Mouse (Mus musculus): ENCODE measurements at regions not wholly inside any gene's neighbourhood (a gene's known extent, or its start where the extent isn't known, plus 50 kb on each side); places are given as distances from the start of the nearest gene placed in this dataset.

GRCm38 (mm10) chr1:184605666-184606065 is 126.8 kb downstream of the Hlx start:
- ATAC-seq, result no peak

GRCm38 (mm10) chr1:184603136-184603535 is 129.3 kb downstream of the Hlx start:
- no peak for ATAC-seq

DNA sequence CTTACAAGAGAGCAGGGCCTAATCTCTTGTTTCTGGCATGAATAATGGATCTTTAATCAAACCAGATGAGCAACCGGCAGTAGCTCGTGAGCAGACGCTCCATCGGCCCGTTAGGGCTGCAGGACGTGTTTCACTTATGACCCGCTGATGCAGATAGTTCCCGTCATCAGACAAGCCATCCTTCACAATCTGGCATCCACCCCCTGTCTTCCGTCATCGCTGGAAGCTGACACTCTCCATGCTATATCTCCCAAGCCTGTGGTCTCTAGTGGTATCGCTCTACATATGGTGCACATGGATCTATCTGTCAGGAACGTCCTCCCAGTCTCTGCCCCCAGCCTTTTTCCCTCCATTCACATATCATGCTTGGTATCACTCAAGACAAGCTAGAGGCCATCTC is 137.0 kb downstream of the Hlx start:
- no peak for ATAC-seq

DNA sequence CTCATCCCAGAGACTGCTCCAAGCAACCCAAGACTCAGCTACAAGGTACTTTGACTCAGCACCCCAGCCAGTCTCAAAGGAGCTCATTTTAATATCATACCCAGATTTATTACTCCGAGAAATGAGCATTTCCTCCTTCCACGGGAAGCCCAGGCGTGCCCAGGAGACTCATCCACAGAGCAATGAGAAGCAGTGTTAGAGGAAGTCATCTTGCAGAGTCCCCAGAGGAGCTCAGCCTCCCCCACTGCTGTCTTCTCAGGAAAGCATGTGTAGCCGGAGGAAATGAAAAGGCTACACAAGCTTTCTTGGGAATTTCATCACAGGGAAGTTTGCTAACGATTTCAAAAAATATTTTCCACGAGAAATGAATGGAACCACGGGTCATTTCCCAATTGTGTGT is 141.8 kb downstream of the Hlx start:
- ATAC-seq, result no peak

DNA sequence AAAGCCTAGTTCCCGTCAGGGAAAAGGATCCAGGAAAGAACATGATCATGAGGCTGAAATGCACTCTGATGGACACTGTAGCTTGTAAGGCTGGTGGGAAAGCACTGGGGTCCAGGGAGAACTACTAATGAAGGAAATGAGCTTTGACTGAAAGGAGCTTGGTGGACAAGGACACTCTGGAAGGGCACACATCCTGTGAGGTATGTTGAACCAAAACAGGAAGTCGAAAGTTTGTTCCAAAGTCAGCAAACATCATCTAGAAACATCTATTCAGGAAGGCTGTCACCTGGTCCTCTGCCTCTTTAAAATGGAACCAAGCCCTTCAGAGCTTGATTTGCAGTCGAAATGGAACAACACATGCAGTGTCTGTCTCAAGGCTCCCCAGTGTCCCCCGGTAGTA is 143.1 kb downstream of the Hlx start:
- no peak for ATAC-seq

- ATAC-seq, result no peak
Measured at GRCm38 (mm10) chr1:184584505-184584874, 147.9 kb downstream of the Hlx start.

DNA sequence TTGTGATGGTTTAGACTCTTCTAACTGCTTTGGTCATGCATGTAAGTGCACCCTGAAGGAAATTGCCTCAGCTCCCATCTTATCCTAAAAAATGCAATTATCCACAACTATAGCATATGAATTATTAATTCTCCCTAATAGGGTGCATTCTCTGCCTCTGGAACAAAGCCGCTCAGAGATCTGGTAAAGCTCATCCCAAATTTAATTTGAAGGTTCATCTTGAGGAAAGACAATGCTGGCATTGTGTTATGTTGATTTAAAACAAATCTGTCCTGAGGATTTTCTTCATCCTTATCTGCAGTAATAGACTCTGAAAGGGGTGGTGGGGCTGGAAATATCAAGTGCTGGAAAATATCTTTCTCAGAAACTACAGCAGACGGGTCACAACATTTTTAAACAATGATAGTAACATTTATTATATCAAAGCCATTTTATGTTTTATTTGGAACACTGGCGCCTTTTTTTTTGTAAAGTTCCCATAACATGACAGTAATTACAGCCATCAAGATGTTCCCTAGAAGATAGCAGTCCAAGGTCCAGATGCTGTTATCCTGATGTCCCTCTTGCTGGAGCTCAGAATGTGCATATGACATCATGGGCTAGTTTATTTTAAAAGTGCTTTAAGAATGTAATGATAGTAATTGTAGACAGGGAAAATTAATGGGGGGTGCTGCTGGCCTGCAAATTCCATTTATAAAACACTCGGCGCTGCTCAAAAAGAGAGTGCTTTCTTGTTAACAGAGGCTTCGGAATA is 148.5 kb downstream of the Hlx start:
- ATAC-seq, result no peak

- no peak for ATAC-seq
Measured at GRCm38 (mm10) chr1:184579475-184579874, 152.9 kb downstream of the Hlx start.

DNA sequence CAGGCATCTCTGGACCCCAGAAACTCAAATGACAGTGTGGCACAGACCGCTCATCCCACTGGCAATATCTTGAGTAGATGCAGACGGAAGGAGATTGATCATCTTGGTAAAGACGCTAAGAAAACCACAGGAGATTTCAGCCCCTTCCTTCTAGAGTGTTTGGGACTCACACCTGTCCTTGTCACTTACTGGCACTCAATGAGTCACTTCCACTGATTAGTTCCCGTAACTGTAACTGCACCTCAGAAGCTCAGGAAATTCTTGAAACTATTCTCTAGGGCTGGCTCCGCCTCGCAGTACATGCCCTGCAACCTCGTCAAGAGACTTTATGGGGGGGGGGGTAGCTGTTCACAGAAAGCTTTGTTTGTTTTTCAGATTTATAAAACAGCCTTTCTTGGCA is 155.9 kb downstream of the Hlx start:
- no peak for ATAC-seq

- no peak for ATAC-seq
Measured at GRCm38 (mm10) chr1:184573325-184573724, 159.1 kb downstream of the Hlx start.

GRCm38 (mm10) chr1:184570681-184571080 is 161.7 kb downstream of the Hlx start:
- ATAC-seq, result no peak

DNA sequence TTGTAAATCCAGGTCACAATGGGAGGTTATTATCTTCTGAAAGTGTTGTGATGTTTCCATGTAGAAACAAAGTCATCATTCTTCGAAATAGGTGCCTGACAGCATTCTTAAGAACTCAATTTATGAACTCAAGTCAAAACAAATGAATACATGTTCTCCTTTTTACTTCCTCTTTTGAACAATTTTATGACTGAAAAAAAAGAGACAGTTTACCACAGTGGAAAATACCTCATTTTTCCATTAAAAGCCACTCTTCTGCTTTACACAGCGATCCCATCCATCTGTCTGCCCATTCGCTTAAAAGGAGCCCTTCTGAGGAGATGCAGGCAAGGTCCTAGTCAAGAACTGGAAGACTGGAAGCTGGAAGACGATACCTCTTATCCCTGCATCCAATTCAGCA is 169.5 kb downstream of the Hlx start:
- ATAC-seq, result no peak

DNA sequence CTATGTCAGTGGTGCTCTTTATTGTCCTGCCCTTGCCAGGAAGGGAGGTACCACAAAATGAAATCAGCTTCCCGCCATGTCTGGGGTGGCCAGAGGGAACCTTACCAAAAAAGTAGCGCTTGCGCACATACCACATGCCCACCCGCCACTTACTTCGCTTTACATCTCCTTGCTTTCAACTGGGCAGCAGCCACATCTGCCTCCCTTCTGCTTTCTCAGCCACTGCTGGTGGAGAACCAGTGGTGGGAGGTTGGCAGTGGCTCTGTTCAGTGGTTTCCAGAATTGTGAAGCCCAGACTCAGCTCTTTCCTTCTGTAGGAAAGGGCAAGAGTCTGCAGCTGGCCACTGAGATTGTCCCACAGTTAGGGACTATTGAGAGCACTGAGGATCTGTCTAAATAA is 170.2 kb downstream of the Hlx start:
- no peak for ATAC-seq

GRCm38 (mm10) chr1:184559543-184559942 is 172.9 kb downstream of the Hlx start:
- no peak for ATAC-seq

DNA sequence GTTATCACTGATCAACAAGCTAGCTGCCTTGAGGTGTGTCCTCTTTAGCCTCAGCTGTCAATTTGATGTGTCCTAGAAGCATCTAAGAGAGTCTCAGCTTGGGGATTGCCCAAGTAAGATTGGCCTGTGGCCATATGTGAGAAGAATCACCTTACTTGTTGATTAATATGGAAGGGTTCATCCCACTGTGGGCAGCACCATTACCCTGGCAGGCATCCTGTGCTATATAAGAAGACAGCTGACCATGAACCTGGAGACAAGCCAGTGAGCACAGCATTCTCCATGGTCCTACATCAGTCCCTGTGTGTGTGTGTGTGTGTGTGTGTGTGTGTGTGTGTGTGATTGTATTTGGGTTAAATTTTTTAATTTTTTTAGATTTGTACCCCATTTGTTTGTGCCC is 178.6 kb downstream of the Hlx start:
- no peak for ATAC-seq

- ATAC-seq, result no peak
Measured at GRCm38 (mm10) chr1:184550491-184550890, 181.9 kb downstream of the Hlx start.

DNA sequence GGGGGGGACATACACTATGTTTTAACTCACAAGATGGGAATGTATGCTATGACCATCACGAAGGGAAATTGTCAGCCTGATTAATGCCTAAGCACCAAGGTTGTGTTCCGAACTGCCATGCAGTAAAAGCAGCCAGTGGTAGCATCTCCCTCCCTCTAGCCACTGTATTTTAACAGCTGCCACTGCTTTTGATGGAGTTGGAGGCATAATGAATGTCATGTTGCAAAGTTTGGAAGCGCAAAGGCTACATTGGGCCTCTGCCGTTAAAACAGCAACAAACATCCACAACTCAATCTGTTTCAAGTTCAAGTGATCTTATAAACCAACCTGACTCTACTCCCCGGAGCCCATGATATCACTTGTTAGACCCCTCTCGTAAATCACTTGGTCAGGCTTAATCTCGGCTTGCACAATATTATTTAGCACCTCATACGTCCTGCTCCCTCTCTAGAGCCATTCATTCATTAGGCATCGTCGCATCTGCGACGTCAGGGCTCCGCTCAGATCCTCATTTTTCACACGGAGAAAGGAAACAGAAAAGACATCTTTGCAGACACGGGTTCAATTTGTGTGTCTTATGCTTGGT is 184.7 kb downstream of the Hlx start:
- ATAC-seq, result no peak

DNA sequence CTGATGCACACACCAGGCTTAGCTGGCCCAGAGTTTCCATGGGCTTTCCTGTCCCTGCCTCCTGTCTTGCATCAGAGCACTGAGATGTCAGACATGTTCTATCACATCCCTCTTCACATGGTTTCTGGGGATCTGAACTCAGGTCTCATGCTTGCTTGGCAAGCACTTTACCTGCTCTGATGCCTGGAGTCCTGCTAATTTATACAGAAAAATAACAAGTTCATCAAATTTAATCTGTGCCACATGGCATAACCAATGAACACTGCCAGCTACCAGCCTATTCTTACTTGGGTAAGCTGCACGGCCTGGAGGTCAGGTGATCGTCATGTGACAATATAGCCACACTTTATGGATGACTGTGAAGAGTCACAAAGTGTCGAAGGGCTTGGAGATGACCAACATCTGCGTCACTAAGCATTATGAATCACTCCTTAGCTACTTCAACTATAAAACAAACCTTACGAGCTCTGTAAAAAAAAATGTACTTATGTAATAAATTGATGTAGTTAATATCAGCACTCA is 186.2 kb downstream of the Hlx start:
- ATAC-seq, result no peak

DNA sequence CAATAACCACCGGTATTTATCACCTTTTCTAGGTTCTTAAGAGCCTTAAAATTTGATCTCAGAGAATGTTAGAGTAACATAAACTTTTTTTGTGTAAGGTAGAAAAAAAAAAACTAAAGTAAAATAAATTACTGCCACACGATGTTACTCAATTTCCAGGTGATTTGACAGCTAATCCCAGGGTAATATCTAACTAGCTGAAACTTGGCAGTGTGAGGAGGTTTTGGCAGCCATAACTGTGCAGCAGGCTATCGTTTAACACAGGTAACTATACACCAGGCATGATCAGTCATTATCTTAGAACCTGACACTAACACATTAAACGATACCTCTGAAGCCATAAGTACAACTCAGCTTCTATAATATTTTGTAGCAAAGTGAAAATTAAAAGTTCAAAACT is 187.3 kb downstream of the Hlx start:
- no peak for ATAC-seq

- ATAC-seq, result no peak
Measured at GRCm38 (mm10) chr1:184542321-184543115, 189.9 kb downstream of the Hlx start.

- no peak for ATAC-seq
Measured at GRCm38 (mm10) chr1:184539818-184540217, 192.6 kb downstream of the Hlx start.

- ATAC-seq, result no peak
Measured at GRCm38 (mm10) chr1:184536311-184537200, 195.9 kb downstream of the Hlx start.

DNA sequence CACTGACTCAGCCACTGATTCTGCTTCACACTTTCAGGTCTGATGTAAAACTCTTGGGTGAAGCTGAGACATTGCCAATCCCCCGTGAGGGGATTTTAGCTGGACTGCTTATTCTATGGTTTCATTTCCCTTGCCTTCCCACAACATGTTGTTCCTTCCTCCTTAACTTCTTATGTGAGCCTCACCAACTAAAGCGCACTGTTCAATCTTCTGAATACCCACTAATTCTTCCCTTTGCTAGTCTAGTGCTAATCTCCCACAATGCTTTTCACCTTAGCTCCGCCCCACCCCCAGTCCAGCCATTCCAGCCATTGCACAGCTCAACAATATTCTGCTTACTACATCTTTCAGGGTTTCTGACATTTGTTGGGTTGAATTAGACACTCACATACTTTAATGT is 196.7 kb downstream of the Hlx start:
- no peak for ATAC-seq
